Comparison of ENCODE assay signal across 17 mouse cellular contexts in the genomic region with DNA sequence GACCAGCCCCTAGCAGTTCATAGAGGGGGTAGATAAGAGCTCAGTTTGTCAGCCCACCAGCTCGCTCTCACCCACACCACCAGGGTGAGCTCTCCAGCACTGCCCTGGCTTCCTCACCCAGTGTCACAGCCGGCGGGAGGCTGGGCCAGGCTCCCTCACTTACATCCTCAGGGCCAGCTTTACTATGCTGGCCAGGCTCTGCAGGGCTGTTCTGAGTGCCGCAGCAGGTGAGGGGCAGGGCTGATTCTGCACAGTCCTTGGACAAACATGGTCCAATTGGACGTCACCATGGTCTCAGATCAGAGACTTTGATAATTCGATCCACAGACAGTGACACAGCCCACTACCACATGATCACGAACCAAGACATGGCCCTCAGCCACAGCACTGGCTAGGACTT. TPM values are rescaled to one million over a fixed set of nuclear protein-coding genes. Genes with fewer than 3 reads are reported as not detected.
"Had no signal": no experiment of that assay in that cellular context is flagged by ENCODE, and none has a peak within 500 bp of the region (broad histone marks: within the 10 kb centered on the region; RNA-seq: fewer than 3 reads in every experiment).

No protein-coding gene starts in this region.

- H3K9ac ChIP-seq: limb, embryonic 12.5 days; midbrain, embryonic 15.5 days; neural tube, embryonic 15.5 days had no signal

- DNase-seq: kidney, postnatal 4 days; liver; lung, postnatal 36 days; right cerebral cortex, adult 18-20 months; right cerebral cortex, postnatal 25 days; thymus, postnatal 36 days had no signal

- H3K4me1 ChIP-seq: limb, embryonic 12.5 days; midbrain, embryonic 15.5 days; neural tube, embryonic 15.5 days had no signal

- H3K4me2 ChIP-seq: limb, embryonic 12.5 days; midbrain, embryonic 15.5 days; neural tube, embryonic 15.5 days had no signal

- ATAC-seq: intestine, embryonic 16.5 days; midbrain, embryonic 15.5 days had no signal

- H3K9me3 ChIP-seq: limb, embryonic 12.5 days; midbrain, embryonic 15.5 days; neural tube, embryonic 15.5 days had no signal

- H3K4me3 ChIP-seq: layer of hippocampus, adult 2 months; limb, embryonic 12.5 days; midbrain, embryonic 15.5 days; neural tube, embryonic 15.5 days had no signal

- H3K27me3 ChIP-seq: limb, embryonic 12.5 days; midbrain, embryonic 15.5 days; neural tube, embryonic 15.5 days had no signal

- H3K27ac ChIP-seq: layer of hippocampus, adult 2 months; limb, embryonic 12.5 days; midbrain, embryonic 15.5 days; neural tube, embryonic 15.5 days had no signal

RNA-seq across cellular contexts. Expression of a gene that starts 48.2 kb away (rescaled TPM):
- polyA plus RNA-seq: intestine, embryonic 16.5 days; limb, embryonic 12.5 days; liver, embryonic 16.5 days; lung, embryonic 16.5 days; midbrain, embryonic 15.5 days; neural tube, embryonic 11.5 days; neural tube, embryonic 15.5 days; small intestine, adult 2 months; stomach, embryonic 16.5 days; thymus, postnatal 0 days had no signal
